Mouse (Mus musculus): ENCODE measurements around the gene Atxn1. TPM values are rescaled to one million over a fixed set of nuclear protein-coding genes. Genes with fewer than 3 reads are reported as not detected.

The Atxn1 gene
- polyA plus RNA-seq, 1 experiment from 2014 or later: 6.3 TPM

- no peaks in the 10 kb centered on the region for H3K36me3 ChIP-seq
- WGBS: 63% methylated on average over 3 of the region's 3 CpGs
These were observed 9.8 kb upstream of the Atxn1 start for GRCm38 (mm10) chr13:45974651-45975050.

GRCm38 (mm10) chr13:45973972-45974490, 9.2 kb upstream of the Atxn1 start:
- Histone ChIP-seq H3K36me3 (no peaks in the 10 kb centered on the region), H3K4me1 (replicated peaks) (no peaks in the 10 kb centered on the region), H3K9me3 (no peaks in the 10 kb centered on the region), H3K9ac (replicated peaks) (no peak overlapping the region), H3K4me2 (replicated peaks) (no peak overlapping the region), H3K4me3 (replicated peaks) (no peak overlapping the region), H3K27ac (no peak overlapping the region), H3K27me3 (no peaks in the 10 kb centered on the region)
- no peak for ATAC-seq
- WGBS: 69% methylated on average over 7 of the region's 7 CpGs

More at GRCm38 (mm10) chr13:45974651-45975050, 9.8 kb upstream of the Atxn1 start:
- H3K9me3 ChIP-seq: no peaks in the 10 kb centered on the region
- H3K4me3 ChIP-seq (replicated peaks): no peak overlapping the region
- no peak overlapping the region for H3K27ac ChIP-seq
- H3K9ac ChIP-seq (replicated peaks): no peak overlapping the region
- no peaks in the 10 kb centered on the region for H3K4me1 ChIP-seq (replicated peaks)
- no peaks in the 10 kb centered on the region for H3K27me3 ChIP-seq
- no peak overlapping the region for H3K4me2 ChIP-seq (replicated peaks)
- ATAC-seq: no peak

GRCm38 (mm10) chr13:45970920-45971536, 6.2 kb upstream of the Atxn1 start:
- Histone ChIP-seq H3K4me3 (replicated peaks) (no peak overlapping the region), H3K4me1 (replicated peaks) (peaks cover 8% of the 10 kb centered on the region), H3K9me3 (no peaks in the 10 kb centered on the region), H3K4me2 (replicated peaks) (no peak overlapping the region), H3K36me3 (no peaks in the 10 kb centered on the region), H3K27me3 (peaks cover 4% of the 10 kb centered on the region; the same call in 1 of the 2 replicates), H3K27ac (no peak overlapping the region), H3K9ac (replicated peaks) (no peak overlapping the region)
- no peak for ATAC-seq
- WGBS: 58% methylated on average over 12 of the region's 12 CpGs

GRCm38 (mm10) chr13:45968206-45968605, 3.4 kb upstream of the Atxn1 start:
- no peak overlapping the region for H3K9ac ChIP-seq (replicated peaks)
- WGBS: 51% methylated on average over 4 of the region's 4 CpGs
- peaks cover 4% of the 10 kb centered on the region; the same call in 1 of the 2 replicates for H3K27me3 ChIP-seq
- H3K9me3 ChIP-seq: no peaks in the 10 kb centered on the region
- H3K4me1 ChIP-seq (replicated peaks): peaks cover 15% of the 10 kb centered on the region
- no peaks in the 10 kb centered on the region for H3K36me3 ChIP-seq
- ATAC-seq: no peak
- no peak overlapping the region for H3K4me2 ChIP-seq (replicated peaks)
- no peak overlapping the region for H3K4me3 ChIP-seq (replicated peaks)
- H3K27ac ChIP-seq: no peak overlapping the region

GRCm38 (mm10) chr13:45967371-45967770, 2.6 kb upstream of the Atxn1 start:
- peaks cover 4% of the 10 kb centered on the region; the same call in 1 of the 2 replicates for H3K27me3 ChIP-seq
- H3K9ac ChIP-seq (replicated peaks): no peak overlapping the region
- peaks cover 22% of the 10 kb centered on the region for H3K4me1 ChIP-seq (replicated peaks)
- H3K4me2 ChIP-seq (replicated peaks): no peak overlapping the region
- H3K9me3 ChIP-seq: no peaks in the 10 kb centered on the region
- WGBS: 66% methylated on average over 3 of the region's 3 CpGs
- no peak for ATAC-seq
- no peak overlapping the region for H3K4me3 ChIP-seq (replicated peaks)
- no peaks in the 10 kb centered on the region for H3K36me3 ChIP-seq
- H3K27ac ChIP-seq: no peak overlapping the region

- H3K4me2 ChIP-seq (replicated peaks): peak overlapping the region; percentile 70
- WGBS: 1% methylated on average over 14 of the region's 14 CpGs
- H3K9me3 ChIP-seq: no peaks in the 10 kb centered on the region
These were observed 1.8 kb upstream of the Atxn1 start for GRCm38 (mm10) chr13:45966586-45966985.

GRCm38 (mm10) chr13:45965594-45966432, 1.0 kb upstream of the Atxn1 start:
- peak; percentile 5 for ATAC-seq
- Histone ChIP-seq H3K4me3 (replicated peaks) (peak overlapping the region; percentile 88), H3K36me3 (no peaks in the 10 kb centered on the region), H3K27me3 (peaks cover 4% of the 10 kb centered on the region; the same call in 1 of the 2 replicates), H3K4me1 (replicated peaks) (peaks cover 37% of the 10 kb centered on the region), H3K9me3 (no peaks in the 10 kb centered on the region), H3K27ac (peak overlapping the region; percentile 98), H3K9ac (replicated peaks) (peak overlapping the region; percentile 91), H3K4me2 (replicated peaks) (peak overlapping the region; percentile 70)
- under 1% methylated on average over 41 of the region's 41 CpGs for WGBS

More at GRCm38 (mm10) chr13:45966586-45966985, 1.8 kb upstream of the Atxn1 start:
- Histone ChIP-seq H3K9ac (replicated peaks) (no peak overlapping the region), H3K4me3 (replicated peaks) (peak overlapping the region; percentile 88), H3K27me3 (peaks cover 4% of the 10 kb centered on the region; the same call in 1 of the 2 replicates), H3K27ac (no peak overlapping the region), H3K4me1 (replicated peaks) (peaks cover 30% of the 10 kb centered on the region), H3K36me3 (no peaks in the 10 kb centered on the region)
- no peak for ATAC-seq

- peak; percentile 64 for ATAC-seq
- no peaks in the 10 kb centered on the region for H3K36me3 ChIP-seq
- H3K27ac ChIP-seq: peak overlapping the region; percentile 98
- under 1% methylated on average over 38 of the region's 39 CpGs for WGBS
- peaks cover 4% of the 10 kb centered on the region; the same call in 1 of the 2 replicates for H3K27me3 ChIP-seq
- peak overlapping the region; percentile 70 for H3K4me2 ChIP-seq (replicated peaks)
- H3K9me3 ChIP-seq: no peaks in the 10 kb centered on the region
- peak overlapping the region; percentile 91 for H3K9ac ChIP-seq (replicated peaks)
- peaks cover 50% of the 10 kb centered on the region for H3K4me1 ChIP-seq (replicated peaks)
- H3K4me3 ChIP-seq (replicated peaks): peak overlapping the region; percentile 88
These were observed 416 bp downstream of the Atxn1 start for GRCm38 (mm10) chr13:45964331-45964852.

GRCm38 (mm10) chr13:45963497-45964330, 1.1 kb downstream of the Atxn1 start:
- peak overlapping the region; percentile 98 for H3K27ac ChIP-seq
- H3K36me3 ChIP-seq: no peaks in the 10 kb centered on the region
- no peaks in the 10 kb centered on the region for H3K9me3 ChIP-seq
- H3K9ac ChIP-seq (replicated peaks): peak overlapping the region; percentile 91
- H3K4me1 ChIP-seq (replicated peaks): peaks cover 50% of the 10 kb centered on the region
- under 1% methylated on average over 62 of the region's 95 CpGs for WGBS
- peak overlapping the region; percentile 88 for H3K4me3 ChIP-seq (replicated peaks)
- H3K27me3 ChIP-seq: peaks cover 4% of the 10 kb centered on the region; the same call in 1 of the 2 replicates
- ATAC-seq: peak; percentile 55
- peak overlapping the region; percentile 70 for H3K4me2 ChIP-seq (replicated peaks)

GRCm38 (mm10) chr13:45962776-45963175, 2.0 kb downstream of the Atxn1 start:
- peak overlapping the region; percentile 91 for H3K9ac ChIP-seq (replicated peaks)
- peak overlapping the region; percentile 70 for H3K4me2 ChIP-seq (replicated peaks)
- H3K4me3 ChIP-seq (replicated peaks): peak overlapping the region; percentile 88
- peak overlapping the region; percentile 98 for H3K27ac ChIP-seq
- no peaks in the 10 kb centered on the region for H3K36me3 ChIP-seq
- 5% methylated on average over 5 of the region's 5 CpGs for WGBS
- H3K9me3 ChIP-seq: no peaks in the 10 kb centered on the region
- H3K4me1 ChIP-seq (replicated peaks): peaks cover 50% of the 10 kb centered on the region
- no peak for ATAC-seq
- H3K27me3 ChIP-seq: peaks cover 4% of the 10 kb centered on the region; the same call in 1 of the 2 replicates
